Mouse (Mus musculus) E14TG2a.4 (cell line): ENCODE data around the gene Fbxo7.
"Not testable (repeated sequence)": the region's sequence is repeated elsewhere in the genome, so short reads cannot be mapped to it uniquely, and the experiment has no call there.

Experiments
- H3K27me3 ChIP-seq: 2 replicates; pipeline ENCODE4 v1.6.1; 2014; ENCODE audit warnings: low read length, control low read depth; ENCODE audit not compliant: insufficient read depth
- H3K36me3 ChIP-seq: 2 replicates; pipeline ENCODE4 v1.6.1; 2014; ENCODE audit warnings: low read length, control low read depth; ENCODE audit not compliant: insufficient read depth
- H3K4me1 ChIP-seq: replicated peaks from 2 replicates; pipeline ENCODE4 v1.6.1; 2014; ENCODE audit warnings: low read depth, low read length, control low read depth
- H3K4me3 ChIP-seq: replicated peaks from 2 replicates; pipeline ENCODE4 v1.5.1; 2014; ENCODE audit warnings: mild to moderate bottlenecking, low read length
- H3K9me3 ChIP-seq: 2 replicates; pipeline ENCODE4 v1.6.1; 2014; ENCODE audit warnings: low read length, control low read depth
- CTCF ChIP-seq: conservative IDR thresholded peaks from 2 replicates; pipeline ENCODE4 v1.5.1; 2014; ENCODE audit warnings: low read length
- NANOG ChIP-seq: IDR thresholded peaks from 2 replicates; pipeline ENCODE4 v1.6.1; 2014; ENCODE audit warnings: borderline replicate concordance, low read length, mixed read lengths
- POU5F1 ChIP-seq: IDR thresholded peaks from 2 replicates; pipeline ENCODE4 v1.6.1; 2014; ENCODE audit warnings: low read length, borderline replicate concordance

The Fbxo7 gene

DNA sequence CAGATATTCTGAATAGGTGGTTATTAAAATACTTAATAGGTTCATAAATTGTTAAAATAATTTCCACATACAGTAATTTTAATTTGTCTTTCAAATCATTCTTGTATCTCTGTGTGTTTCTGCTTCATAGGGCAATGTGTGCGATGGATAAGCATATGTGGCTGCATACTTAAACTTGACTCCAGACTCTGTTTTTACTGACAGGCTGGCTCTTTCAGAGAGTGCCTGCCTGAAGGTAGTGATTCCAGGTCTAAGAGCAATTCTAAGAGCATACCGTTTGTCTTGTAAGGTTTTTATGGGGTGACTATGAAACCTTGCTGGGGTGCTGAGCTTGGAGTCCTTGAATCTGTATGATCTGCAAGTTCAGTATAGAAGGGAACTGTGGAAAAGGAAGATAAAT is 4.1 kb downstream of the Fbxo7 start:
- H3K27me3 ChIP-seq, result no peaks in the 10 kb centered on the region
- H3K4me1 ChIP-seq, result peaks cover 28% of the 10 kb centered on the region
- no peak overlapping the region for H3K4me3 ChIP-seq
- TF ChIP-seq POU5F1 (no peak), CTCF (no peak), NANOG (no peak)
- H3K36me3 ChIP-seq, result peaks cover 56% of the 10 kb centered on the region
- H3K9me3 ChIP-seq, result no peaks in the 10 kb centered on the region

DNA sequence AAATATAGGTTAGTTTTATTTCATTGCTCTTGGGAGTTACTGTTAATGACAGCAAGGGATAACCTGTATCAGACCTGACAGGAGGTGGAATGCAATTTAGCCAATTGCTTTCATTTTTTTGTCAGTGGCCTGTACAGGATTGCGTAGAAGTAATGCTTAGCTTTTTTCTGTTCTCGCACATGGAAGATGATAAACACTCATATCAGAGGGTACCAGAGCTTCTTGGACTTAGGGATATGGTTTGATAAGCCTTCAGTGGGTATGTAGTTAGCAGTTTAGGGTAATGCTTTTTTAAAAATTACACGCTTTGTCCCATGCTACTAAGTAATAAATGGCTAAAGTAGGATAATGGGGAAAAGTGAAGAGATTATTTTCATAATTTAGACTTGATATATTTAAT is 4.6 kb downstream of the Fbxo7 start:
- Histone ChIP-seq H3K9me3 (no peaks in the 10 kb centered on the region), H3K4me1 (peaks cover 23% of the 10 kb centered on the region), H3K27me3 (no peaks in the 10 kb centered on the region), H3K4me3 (no peak overlapping the region), H3K36me3 (peaks cover 61% of the 10 kb centered on the region)
- no peak for TF ChIP-seq POU5F1
- no peak for TF ChIP-seq NANOG
- TF ChIP-seq CTCF, result no peak

DNA sequence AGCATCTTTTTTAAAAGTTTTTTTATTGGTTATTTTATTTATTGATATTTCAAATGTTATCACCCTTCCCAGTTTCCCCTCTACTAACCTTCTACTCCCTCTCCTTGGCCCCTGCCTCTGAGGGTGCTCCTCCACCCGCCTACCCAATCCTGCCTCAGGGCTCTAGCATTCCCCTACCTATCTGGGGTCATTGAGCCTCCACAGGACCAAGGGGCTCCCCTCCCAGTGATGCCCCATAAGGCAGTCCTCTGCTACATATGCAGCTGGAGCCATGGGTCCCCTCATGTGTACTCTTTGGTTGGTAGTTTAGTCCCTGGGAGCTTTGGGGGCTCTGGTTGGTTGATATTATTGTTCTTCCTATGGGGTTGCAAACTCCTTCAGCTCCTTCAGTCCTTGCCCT is 5.0 kb downstream of the Fbxo7 start:
- not testable (repeated sequence) for H3K9me3 ChIP-seq, H3K4me3 ChIP-seq, H3K27me3 ChIP-seq
- Histone ChIP-seq H3K4me1 (peaks cover 23% of the 10 kb centered on the region), H3K36me3 (peaks cover 65% of the 10 kb centered on the region)

GRCm38 (mm10) chr10:86030743-86031142 is 9.0 kb downstream of the Fbxo7 start:
- Histone ChIP-seq H3K36me3 (peaks cover 86% of the 10 kb centered on the region), H3K27me3 (no peaks in the 10 kb centered on the region), H3K4me1 (0 out of 2 replicates have a peak, but pooled peaks cover 2% of the 10 kb centered on the region), H3K9me3 (no peaks in the 10 kb centered on the region), H3K4me3 (no peak overlapping the region)
- TF ChIP-seq NANOG (no peak), CTCF (no peak), POU5F1 (no peak)

DNA sequence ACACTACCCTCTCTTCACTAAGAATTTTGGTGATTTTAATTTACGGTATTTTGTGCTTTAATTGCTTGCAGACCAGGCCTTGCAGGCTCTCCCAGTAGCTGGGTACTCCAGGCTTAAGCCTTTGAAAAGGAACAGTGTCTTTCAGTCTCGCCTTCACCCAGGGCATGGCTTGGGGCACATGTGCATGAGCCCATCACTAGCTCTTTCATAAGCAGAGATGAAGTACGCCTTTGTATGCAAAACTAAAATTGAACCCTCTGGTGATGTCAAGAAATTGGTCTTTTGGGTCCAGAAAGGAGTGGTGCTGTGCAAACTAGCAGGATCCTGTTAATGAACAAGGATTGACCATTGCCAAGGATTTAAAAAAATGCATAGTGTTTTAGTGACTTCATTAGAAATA is 10.7 kb downstream of the Fbxo7 start:
- TF ChIP-seq CTCF (no peak), NANOG (no peak), POU5F1 (no peak)
- no peaks in the 10 kb centered on the region for H3K4me1 ChIP-seq
- peaks cover 91% of the 10 kb centered on the region for H3K36me3 ChIP-seq

DNA sequence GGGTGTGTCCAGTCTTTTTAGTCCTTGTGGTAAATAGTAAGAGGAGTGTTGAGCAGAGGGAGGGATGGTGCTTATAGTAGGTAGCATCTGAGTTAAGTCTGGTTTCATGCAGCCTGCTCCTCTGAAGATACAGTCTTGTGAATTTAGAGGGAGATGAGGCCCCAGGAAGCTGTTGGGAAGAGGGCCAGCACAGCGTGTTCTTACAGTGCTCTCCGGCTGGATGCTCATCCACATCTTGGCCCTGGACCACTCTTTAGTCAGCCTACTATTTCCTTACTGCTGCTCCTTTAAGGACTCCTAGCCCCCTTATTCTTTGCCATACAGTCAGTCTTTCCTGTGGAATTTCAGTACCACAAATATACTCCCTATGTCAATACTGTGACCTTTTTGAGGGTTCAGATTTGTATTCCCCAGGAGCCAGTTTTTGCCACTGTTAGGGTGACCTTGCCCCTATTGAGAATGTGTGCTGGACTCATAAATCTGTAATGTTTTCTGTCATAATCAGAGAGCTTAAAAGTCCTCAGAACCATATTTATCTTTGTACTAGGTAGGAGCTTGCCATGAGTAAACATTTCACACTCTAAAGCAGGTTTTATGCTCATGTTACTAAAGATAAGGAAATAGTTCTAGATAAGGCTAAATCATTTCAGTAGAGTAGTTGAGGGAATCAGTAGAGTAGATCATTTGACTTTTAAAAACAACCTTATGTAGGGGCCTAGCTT is 12.4 kb downstream of the Fbxo7 start:
- Histone ChIP-seq H3K9me3 (no peaks in the 10 kb centered on the region), H3K27me3 (no peaks in the 10 kb centered on the region), H3K36me3 (peaks cover 92% of the 10 kb centered on the region), H3K4me1 (no peaks in the 10 kb centered on the region), H3K4me3 (no peak overlapping the region)
- TF ChIP-seq CTCF (no peak), POU5F1 (no peak), NANOG (no peak)

More for the DNA sequence above, 10.7 kb downstream of the Fbxo7 start:
- Histone ChIP-seq H3K27me3 (no peaks in the 10 kb centered on the region), H3K4me3 (no peak overlapping the region), H3K9me3 (no peaks in the 10 kb centered on the region)

DNA sequence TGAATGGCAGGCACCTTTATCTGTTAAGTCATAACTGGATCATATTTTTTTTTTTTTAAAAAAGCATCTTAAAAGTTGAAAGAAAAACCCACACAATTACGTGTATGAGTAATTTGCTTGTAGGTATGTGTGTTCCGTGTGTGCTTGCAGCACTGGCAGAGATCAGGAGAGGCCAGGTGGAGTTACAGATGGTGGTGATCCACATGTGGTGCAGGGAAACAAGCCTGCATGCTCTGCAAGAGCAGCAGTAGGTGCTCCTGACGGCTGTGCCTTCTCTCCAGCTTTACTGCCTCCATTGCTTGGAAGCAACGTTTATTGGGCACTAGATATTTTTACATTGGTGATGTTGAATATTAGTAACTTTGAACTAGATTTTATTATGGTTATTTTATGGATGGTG is 21.9 kb downstream of the Fbxo7 start:
- Histone ChIP-seq H3K27me3 (no peaks in the 10 kb centered on the region), H3K36me3 (peaks cover 78% of the 10 kb centered on the region), H3K9me3 (no peaks in the 10 kb centered on the region), H3K4me1 (no peaks in the 10 kb centered on the region), H3K4me3 (no peak overlapping the region)
- no peak for TF ChIP-seq CTCF
- TF ChIP-seq NANOG, result no peak
- TF ChIP-seq POU5F1, result no peak

DNA sequence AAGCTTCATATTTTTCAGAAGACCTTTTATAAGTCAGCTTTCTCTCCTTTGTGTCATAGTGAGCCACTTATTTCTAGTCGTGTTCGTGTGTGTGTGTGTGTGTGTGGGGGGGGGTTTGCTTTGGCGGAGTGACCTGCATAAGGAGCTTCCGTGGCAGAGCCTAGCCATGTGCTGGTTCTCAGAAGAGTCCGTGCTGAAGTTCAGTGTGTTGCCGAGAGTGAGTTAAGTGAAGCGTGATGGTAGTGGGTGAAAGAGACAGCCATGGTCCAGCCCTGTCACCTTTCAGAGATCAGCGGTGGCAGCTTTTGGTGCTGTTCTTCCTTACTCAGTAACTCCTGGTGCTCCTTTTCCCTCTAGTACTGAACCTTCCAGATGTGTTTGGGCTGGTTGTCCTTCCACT is 22.3 kb downstream of the Fbxo7 start:
- H3K9me3 ChIP-seq, result no peaks in the 10 kb centered on the region
- no peaks in the 10 kb centered on the region for H3K27me3 ChIP-seq
- H3K4me1 ChIP-seq, result no peaks in the 10 kb centered on the region
- H3K4me3 ChIP-seq, result no peak overlapping the region
- peaks cover 78% of the 10 kb centered on the region for H3K36me3 ChIP-seq
- TF ChIP-seq POU5F1 (no peak), CTCF (no peak), NANOG (no peak)

GRCm38 (mm10) chr10:86046371-86046770 is 24.6 kb downstream of the Fbxo7 start:
- peaks cover 93% of the 10 kb centered on the region for H3K36me3 ChIP-seq
- no peaks in the 10 kb centered on the region for H3K9me3 ChIP-seq
- no peak overlapping the region for H3K4me3 ChIP-seq
- H3K27me3 ChIP-seq, result no peaks in the 10 kb centered on the region
- TF ChIP-seq POU5F1 (no peak), NANOG (no peak), CTCF (no peak)
- no peaks in the 10 kb centered on the region for H3K4me1 ChIP-seq
